Mouse (Mus musculus) hindbrain, embryonic 13.5 days (tissue): ENCODE measurements around the gene Prpf3. TPM values are rescaled to one million over a fixed set of nuclear protein-coding genes. Genes with fewer than 3 reads are reported as not detected.

Experiments
- ATAC-seq: fragments of 200-750 bp; cut with Nextera tagmentation; 2 replicates; pipeline ENCODE4 v1.8.0; 2017; ENCODE audit warnings: moderate TSS enrichment; ENCODE audit not compliant: low FRiP score
- H3K27ac ChIP-seq: fragments of 300-500 bp; sonication (generic); 2 replicates; pipeline ENCODE4 v1.5.1; 2015; ENCODE audit warnings: inconsistent platforms, mild to moderate bottlenecking, moderate library complexity
- H3K27me3 ChIP-seq: fragments of 300-500 bp; sonication (generic); 2 replicates; pipeline ENCODE4 v1.6.1; 2015; ENCODE audit warnings: mild to moderate bottlenecking, inconsistent platforms
- H3K36me3 ChIP-seq: fragments of 300-500 bp; sonication (generic); 2 replicates; pipeline ENCODE4 v1.6.1; 2015; ENCODE audit warnings: mild to moderate bottlenecking, inconsistent platforms
- H3K4me1 ChIP-seq: fragments of 300-500 bp; sonication (generic); replicated peaks from 2 replicates; pipeline ENCODE4 v1.6.1; 2015; ENCODE audit warnings: inconsistent platforms
- H3K4me2 ChIP-seq: fragments of 300-500 bp; sonication (generic); 2 replicates; pipeline ENCODE4 v1.6.1; 2015; ENCODE audit warnings: inconsistent platforms, mild to moderate bottlenecking, moderate library complexity
- H3K4me3 ChIP-seq: fragments of 300-500 bp; sonication (generic); 2 replicates; pipeline ENCODE4 v1.5.1; 2015; ENCODE audit warnings: mild to moderate bottlenecking, inconsistent platforms
- H3K9ac ChIP-seq: fragments of 300-500 bp; sonication (generic); 2 replicates; pipeline ENCODE4 v1.6.1; 2015; ENCODE audit warnings: mild to moderate bottlenecking, inconsistent platforms
- H3K9me3 ChIP-seq: fragments of 300-500 bp; sonication (generic); 2 replicates; pipeline ENCODE4 v1.6.1; 2016; ENCODE audit warnings: inconsistent platforms
- WGBS: fragments of 180-500 bp; shearing (Covaris S2); methylation state at CpG from one replicate; pipeline ENCODE4 v1.1.7; 2015; 5-methylcytosine and 5-hydroxymethylcytosine counted together
- polyA plus RNA-seq: library from polyadenylated mRNA; unstranded; fragments of >200 nt; fragmentation: Nextera tagmentation; extraction: Ambion mirVana; gene quantifications from 2 replicates; pipeline ENCODE4 v1.2.1, GENCODE M21; 2015

Prpf3 gene
- polyA plus RNA-seq, 1 experiment from 2014 or later: 39.7 TPM

- no peaks in the 10 kb centered on the region for H3K9me3 ChIP-seq
- H3K27ac ChIP-seq: peak overlapping the region; percentile 79
- H3K4me2 ChIP-seq: peak overlapping the region; percentile 57
- H3K36me3 ChIP-seq: peaks cover 5% of the 10 kb centered on the region; the same call in 1 of the 2 replicates
- 25% methylated on average over 7 of the region's 7 CpGs for WGBS
- H3K4me1 ChIP-seq: peaks cover 31% of the 10 kb centered on the region
- ATAC-seq: 0 out of 2 replicates have a peak, but pooled peaks have one; percentile 8
- H3K4me3 ChIP-seq: peak overlapping the region; percentile 69
- H3K9ac ChIP-seq: peak overlapping the region; percentile 61
- peaks cover 6% of the 10 kb centered on the region; the same call in 1 of the 2 replicates for H3K27me3 ChIP-seq
Observed at GRCm38 (mm10) chr3:95893126-95893525, 37.4 kb upstream of the Prpf3 start.

DNA sequence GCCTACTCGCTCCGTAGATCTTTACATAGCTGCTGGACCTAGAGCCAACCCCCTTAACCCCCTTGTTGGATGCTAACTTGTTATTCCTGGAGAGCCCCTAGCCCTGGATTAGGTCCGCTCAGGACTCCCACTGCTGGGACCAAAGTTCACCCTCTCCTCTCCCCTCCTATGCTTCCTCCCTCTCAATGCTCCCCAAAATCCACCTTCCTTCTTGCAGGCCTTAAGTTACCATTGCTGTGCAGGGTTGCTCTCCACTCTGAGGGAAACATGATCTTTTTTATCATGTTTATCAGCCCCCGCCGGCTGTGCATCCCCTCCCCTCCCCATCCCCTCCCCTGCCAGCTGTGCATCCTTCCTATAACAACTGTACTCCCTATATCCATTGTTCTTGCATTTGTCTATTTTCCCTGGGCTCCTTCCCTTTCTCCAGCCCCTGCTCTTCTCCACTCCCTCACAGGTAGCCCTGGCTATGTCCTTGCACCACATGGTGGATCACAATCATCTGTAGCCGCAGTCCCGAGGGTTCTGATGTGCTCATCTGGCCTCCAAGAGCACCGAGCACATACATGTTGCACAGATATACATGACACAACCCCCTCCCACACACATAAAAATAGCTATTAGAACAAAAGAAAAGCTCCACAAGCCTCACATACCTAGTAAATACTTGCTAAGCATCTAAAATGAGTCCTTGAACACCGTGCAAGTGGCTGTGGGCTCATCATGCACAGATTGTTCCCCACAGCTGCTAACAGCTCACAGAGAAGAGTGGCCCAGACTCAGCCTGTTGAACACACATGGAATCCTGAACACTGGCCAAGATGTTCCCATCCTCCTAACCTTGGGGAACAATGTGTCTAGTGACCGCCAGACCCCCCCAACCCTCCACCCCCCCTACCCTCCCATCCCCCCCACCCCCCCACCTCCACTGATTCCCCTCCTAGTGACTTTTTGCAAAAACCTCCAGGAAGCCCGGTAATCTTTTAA, 36.7 kb upstream of the Prpf3 start:
- Histone ChIP-seq H3K9me3 (no peaks in the 10 kb centered on the region), H3K4me2 (peak overlapping the region; percentile 57), H3K4me3 (0 out of 2 replicates have a peak overlapping the region, but pooled peaks have one; percentile 9), H3K27ac (peak overlapping the region; percentile 75), H3K4me1 (peaks cover 31% of the 10 kb centered on the region), H3K27me3 (peaks cover 6% of the 10 kb centered on the region; the same call in 1 of the 2 replicates), H3K9ac (peak overlapping the region; percentile 9; the same call in 1 of the 2 replicates), H3K36me3 (no peaks in the 10 kb centered on the region)
- no peak for ATAC-seq
- WGBS: 42% methylated on average over 11 of the region's 11 CpGs

- Histone ChIP-seq H3K27ac (peak within 1 kb of the TSS; percentile 75), H3K36me3 (no peaks in the 10 kb centered on the region), H3K9ac (peak within 1 kb of the TSS; percentile 9), H3K9me3 (no peaks in the 10 kb centered on the region), H3K27me3 (peaks cover 6% of the 10 kb centered on the region; the same call in 1 of the 2 replicates), H3K4me2 (peak within 1 kb of the TSS; percentile 29), H3K4me3 (0 out of 2 replicates have a peak within 1 kb of the TSS, but pooled peaks have one; percentile 9), H3K4me1 (peaks cover 31% of the 10 kb centered on the region)
- 25% methylated on average over 12 of the region's 12 CpGs for WGBS
- no peak for ATAC-seq
Observed at GRCm38 (mm10) chr3:95891211-95892065, 35.8 kb upstream of the Prpf3 start, which contains the start of gene BC028528. Gene BC028528 (minus strand): TSS chr3:95892005.

DNA sequence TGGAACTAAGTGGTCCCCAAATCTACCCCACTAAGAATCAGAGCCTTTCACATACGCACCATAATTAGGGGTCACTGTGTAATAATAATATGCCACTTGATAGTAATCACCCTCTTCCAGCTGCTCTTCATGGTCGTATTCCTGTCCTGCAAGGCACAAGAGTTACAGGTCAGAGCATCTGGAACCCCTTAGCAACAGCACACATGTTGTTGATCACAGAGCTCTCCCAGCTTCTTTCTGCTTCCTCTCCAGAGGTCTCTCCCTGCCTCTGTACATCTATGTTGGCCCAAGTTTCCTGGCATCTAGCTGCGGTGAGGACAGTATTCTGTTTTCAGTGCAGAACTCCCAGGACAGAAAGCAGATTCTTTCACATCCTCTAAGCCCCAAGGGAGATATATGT, 34.0 kb upstream of the Prpf3 start:
- H3K36me3 ChIP-seq: no peaks in the 10 kb centered on the region
- no peak overlapping the region for H3K4me2 ChIP-seq
- H3K9me3 ChIP-seq: no peaks in the 10 kb centered on the region
- H3K27ac ChIP-seq: no peak overlapping the region
- H3K27me3 ChIP-seq: peaks cover 6% of the 10 kb centered on the region; the same call in 1 of the 2 replicates
- peaks cover 18% of the 10 kb centered on the region for H3K4me1 ChIP-seq
- no peak overlapping the region for H3K4me3 ChIP-seq
- ATAC-seq: no peak
- H3K9ac ChIP-seq: no peak overlapping the region
- WGBS: 77% methylated on average over 3 of the region's 3 CpGs

GRCm38 (mm10) chr3:95887596-95887995, 31.9 kb upstream of the Prpf3 start:
- H3K9me3 ChIP-seq: no peaks in the 10 kb centered on the region
- H3K36me3 ChIP-seq: no peaks in the 10 kb centered on the region
- no peak overlapping the region for H3K27ac ChIP-seq
- no peak overlapping the region for H3K4me2 ChIP-seq
- peaks cover 16% of the 10 kb centered on the region for H3K4me1 ChIP-seq
- H3K9ac ChIP-seq: no peak overlapping the region
- no peak overlapping the region for H3K4me3 ChIP-seq
- WGBS: 80% methylated on average over 4 of the region's 4 CpGs
- peaks cover 9% of the 10 kb centered on the region; the same call in 1 of the 2 replicates for H3K27me3 ChIP-seq
- ATAC-seq: no peak

DNA sequence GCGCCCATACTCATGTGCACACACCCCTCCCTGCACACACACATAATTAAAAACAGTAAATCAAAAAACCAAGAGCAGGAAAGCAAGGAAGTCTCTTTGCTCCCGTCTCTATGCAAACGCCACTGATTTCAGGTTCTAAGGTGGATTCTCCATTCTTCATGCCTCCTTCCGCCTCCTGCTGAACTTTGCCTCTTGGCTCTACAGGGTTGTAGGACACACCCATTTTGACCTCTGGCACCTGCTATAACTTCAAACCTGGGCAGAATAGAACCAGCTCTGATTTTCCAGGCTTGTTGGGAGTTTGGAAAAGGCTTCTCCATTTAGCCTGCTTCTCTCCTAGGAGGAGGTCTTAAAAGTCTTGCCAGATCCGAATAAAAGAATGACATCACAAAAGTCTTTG, 28.7 kb upstream of the Prpf3 start:
- Histone ChIP-seq H3K36me3 (no peaks in the 10 kb centered on the region), H3K9me3 (no peaks in the 10 kb centered on the region), H3K4me3 (no peak overlapping the region), H3K4me2 (no peak overlapping the region), H3K27ac (no peak overlapping the region), H3K27me3 (0 out of 2 replicates have a peak, but pooled peaks cover 3% of the 10 kb centered on the region), H3K4me1 (peaks cover 16% of the 10 kb centered on the region), H3K9ac (no peak overlapping the region)
- ATAC-seq: no peak
- WGBS: 87% methylated on average over 5 of the region's 5 CpGs

DNA sequence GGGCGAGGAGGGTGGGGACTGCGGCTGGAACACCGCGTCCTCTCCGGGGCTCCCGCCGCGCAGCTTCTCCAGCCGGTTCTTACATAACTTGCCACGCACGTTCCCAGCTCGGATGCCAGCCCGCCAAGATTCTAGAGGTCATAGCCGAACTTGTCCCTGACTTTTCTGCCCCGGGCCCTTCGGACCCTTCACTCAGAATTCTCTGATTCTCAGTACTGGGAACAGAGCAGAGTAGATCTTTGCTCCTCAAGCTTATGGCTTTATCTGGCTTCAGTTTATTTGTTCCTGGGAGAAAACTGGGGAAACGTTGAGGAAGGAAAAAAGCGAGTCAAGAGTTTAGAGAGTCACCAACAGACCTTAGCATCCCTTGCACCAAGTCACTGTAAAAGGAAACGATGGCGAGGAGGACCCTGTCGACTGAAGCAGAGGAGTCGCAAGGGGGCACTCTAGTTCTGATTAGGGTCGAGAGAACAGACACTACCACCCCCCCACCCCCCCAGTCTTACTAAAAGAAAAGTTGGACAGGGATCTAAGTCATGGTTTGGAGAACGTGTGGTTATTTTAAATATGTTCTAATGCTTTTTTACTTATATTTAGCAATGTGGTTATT, 27.2 kb upstream of the Prpf3 start:
- Histone ChIP-seq H3K4me2 (peak overlapping the region; percentile 98), H3K9ac (peak overlapping the region; percentile 61), H3K4me3 (peak overlapping the region; percentile 59), H3K36me3 (no peaks in the 10 kb centered on the region), H3K4me1 (peaks cover 16% of the 10 kb centered on the region), H3K27ac (no peak overlapping the region), H3K9me3 (no peaks in the 10 kb centered on the region), H3K27me3 (0 out of 2 replicates have a peak, but pooled peaks cover 3% of the 10 kb centered on the region)
- no peak for ATAC-seq
- 2% methylated on average over 24 of the region's 24 CpGs for WGBS

GRCm38 (mm10) chr3:95881979-95882815, 26.5 kb upstream of the Prpf3 start, which contains the start of gene Ciart:
Gene Ciart (minus strand): TSS chr3:95882251.
- WGBS: under 1% methylated on average over 43 of the region's 66 CpGs
- Histone ChIP-seq H3K9me3 (no peaks in the 10 kb centered on the region), H3K27ac (no peak within 1 kb of the TSS)

GRCm38 (mm10) chr3:95879063-95879462, 23.4 kb upstream of the Prpf3 start:
- no peak overlapping the region for H3K9ac ChIP-seq
- 0 out of 2 replicates have a peak, but pooled peaks cover under 1% of the 10 kb centered on the region for H3K27me3 ChIP-seq
- WGBS: 93% methylated on average over 4 of the region's 4 CpGs
- H3K9me3 ChIP-seq: no peaks in the 10 kb centered on the region
- H3K4me3 ChIP-seq: no peak overlapping the region
- no peak overlapping the region for H3K4me2 ChIP-seq
- no peak overlapping the region for H3K27ac ChIP-seq
- H3K36me3 ChIP-seq: no peaks in the 10 kb centered on the region
- no peak for ATAC-seq
- peaks cover 16% of the 10 kb centered on the region for H3K4me1 ChIP-seq

More at GRCm38 (mm10) chr3:95881979-95882815, 26.5 kb upstream of the Prpf3 start, which contains the start of gene Ciart:
- H3K27me3 ChIP-seq: 0 out of 2 replicates have a peak, but pooled peaks cover 3% of the 10 kb centered on the region
- peak within 1 kb of the TSS; percentile 59 for H3K4me3 ChIP-seq
- H3K4me2 ChIP-seq: peak within 1 kb of the TSS; percentile 98
- ATAC-seq: peak; percentile 99
- peaks cover 16% of the 10 kb centered on the region for H3K4me1 ChIP-seq
- peak within 1 kb of the TSS; percentile 61 for H3K9ac ChIP-seq
- no peaks in the 10 kb centered on the region for H3K36me3 ChIP-seq

DNA sequence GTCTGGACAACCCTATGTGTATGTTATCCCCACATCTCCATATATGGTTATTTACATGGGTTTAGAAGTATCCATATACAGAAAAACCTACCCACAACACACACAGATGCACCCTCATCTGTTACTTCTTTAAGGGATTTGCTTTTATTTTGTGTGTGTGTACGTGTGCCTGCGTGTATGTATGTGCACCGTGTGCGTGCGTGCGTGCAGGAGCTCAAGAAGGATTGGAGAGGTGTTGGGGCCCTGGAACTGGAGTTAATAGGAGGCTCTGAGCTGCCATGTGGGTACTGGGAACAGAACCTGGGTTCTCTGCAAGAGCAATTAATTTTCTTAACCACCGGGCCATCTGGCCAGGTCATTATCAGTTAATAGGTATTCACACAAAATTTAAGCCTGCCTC, 16.4 kb upstream of the Prpf3 start:
- no peaks in the 10 kb centered on the region for H3K27me3 ChIP-seq
- ATAC-seq: no peak
- WGBS: 82% methylated on average over 7 of the region's 7 CpGs
- H3K27ac ChIP-seq: no peak overlapping the region
- H3K4me1 ChIP-seq: peaks cover 25% of the 10 kb centered on the region
- no peaks in the 10 kb centered on the region for H3K9me3 ChIP-seq
- peak overlapping the region; percentile 82 for H3K4me2 ChIP-seq
- peak overlapping the region; percentile 72 for H3K4me3 ChIP-seq
- peaks cover 27% of the 10 kb centered on the region for H3K36me3 ChIP-seq
- H3K9ac ChIP-seq: peak overlapping the region; percentile 86
